Mouse (Mus musculus) 416B (cell line): ENCODE results near the gene Endou.
"Not testable (repeated sequence)": the region's sequence is repeated elsewhere in the genome, so short reads cannot be mapped to it uniquely, and the experiment has no call there.

Source experiments
- DNase-seq: peaks from one replicate; pipeline ENCODE4 v3.0.0; 2011; ENCODE audit warnings: low read depth

Endou gene

DNA sequence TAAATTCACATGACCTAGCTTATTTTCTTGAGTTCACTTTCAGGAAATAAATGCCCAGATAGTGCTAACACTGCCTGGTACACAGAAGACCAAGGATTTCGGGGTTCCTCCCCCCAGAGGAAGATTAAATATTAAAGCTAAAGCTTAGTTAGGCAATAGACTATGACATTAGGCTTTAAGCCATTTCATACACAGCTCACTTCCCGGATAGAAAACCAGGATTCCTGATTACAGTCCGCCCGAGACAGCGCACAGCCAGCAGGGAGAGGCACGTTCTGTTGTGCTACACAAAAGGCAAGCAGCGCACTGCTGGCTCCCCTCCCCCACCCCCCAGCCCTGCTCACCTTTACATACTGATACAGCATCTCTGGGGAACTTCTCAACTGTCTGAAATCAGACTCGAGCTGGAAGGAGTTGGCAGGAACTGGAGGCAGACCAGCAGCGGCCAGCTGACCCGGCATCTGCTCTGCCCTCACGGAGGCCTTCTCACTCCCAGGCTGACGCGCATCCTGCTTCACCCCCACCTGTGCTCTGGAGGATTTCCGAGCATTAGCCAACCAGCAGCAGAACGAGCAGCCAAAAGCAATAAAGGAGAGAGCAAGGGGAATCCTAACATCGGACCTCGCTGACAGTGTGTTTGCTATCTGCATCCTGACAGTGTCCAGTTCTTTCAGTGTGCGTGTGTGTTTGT is 51.0 kb downstream of the Endou start:
- DNase-seq = no peak

DNA sequence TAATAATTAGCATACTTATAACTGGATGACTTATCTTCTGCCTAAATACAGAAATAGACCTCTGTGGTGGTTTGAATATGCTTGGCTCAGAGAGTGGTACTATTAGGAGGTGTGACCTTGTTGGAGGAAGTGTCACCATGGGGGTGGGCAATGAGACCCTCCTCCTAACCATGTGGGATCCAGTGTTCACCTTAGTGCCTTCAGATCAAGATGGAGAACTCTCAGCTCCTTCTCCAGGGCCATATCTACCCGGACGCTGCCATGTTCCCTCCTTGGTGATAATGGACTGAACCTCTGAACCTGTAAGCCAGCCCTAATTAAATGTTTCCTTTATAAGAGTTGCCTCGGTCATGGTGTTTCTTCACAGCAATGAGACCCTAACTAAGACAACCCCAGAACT is 53.8 kb downstream of the Endou start:
- no peak for DNase-seq

DNA sequence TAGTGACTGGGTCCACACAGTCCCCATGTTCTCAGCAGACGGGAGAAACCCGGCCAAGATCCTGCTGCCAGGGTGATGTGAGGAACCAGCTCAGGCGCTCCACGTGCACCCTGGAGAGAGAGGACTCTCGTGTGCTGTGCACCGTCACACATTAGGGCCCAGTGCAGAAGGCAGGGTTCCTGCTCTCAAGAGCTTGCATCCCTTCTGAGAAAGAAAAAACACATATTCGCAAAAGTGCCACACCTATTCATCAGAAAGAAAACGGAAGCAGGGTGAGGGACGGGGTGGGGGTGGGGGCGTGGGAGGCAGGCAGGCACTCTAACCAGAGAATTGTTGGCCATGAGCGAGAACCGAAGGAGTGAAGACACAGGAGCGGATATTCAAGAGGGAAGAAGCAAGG is 55.2 kb downstream of the Endou start:
- DNase-seq = no peak

DNA sequence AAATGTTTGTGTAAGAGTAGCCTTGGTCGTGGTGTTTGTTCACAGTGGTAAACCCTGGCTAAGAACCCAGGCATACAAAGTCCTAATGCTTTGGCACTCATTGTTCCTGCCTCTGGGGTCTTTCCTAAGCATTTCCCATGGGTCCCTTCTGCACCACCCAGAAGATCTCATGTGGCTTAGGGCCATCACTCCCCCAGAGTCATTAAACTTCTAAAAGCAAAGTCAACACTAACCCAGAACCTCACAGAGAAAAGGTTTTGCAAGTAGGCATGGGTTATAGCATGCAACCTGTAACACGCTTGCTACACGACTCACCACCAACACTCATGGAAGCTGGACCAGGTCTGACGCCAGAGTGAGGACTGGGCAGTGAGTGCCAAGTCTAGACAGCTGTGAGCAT is 56.7 kb downstream of the Endou start:
- no peak for DNase-seq

DNA sequence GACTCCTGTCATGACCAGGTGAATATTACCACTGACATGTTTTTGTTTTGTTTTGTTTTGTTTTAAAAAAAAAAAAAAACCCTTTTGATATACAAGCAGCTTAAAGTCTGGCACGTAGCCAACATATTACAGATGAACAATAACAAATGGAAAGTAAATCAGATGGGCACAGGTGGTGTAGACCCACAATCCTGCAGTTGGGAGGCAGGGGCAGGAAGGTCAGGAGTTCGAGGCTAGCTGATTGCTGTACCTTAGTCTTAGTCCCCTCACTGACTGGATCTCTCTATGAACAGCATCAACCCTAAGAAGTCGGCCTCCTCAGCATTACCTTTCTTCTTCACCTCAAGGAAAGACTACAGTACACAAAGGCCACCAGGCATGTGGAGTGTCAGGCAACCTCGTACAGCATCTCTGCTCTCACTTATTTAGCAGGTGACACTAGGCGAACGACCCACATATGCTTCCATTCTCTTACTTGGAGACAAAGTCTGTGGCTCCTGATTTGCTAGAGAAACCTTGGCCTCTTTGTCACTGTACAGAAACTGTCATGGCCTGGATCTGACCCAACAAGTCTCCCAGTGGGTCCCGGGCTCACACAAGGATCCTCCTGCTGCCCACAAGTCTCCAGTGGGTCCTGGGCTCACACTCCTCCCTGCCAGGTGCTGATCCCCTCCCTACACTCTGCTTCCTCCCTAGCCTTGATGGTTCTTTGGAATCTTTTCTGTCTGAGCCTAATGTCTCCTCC is 57.7 kb downstream of the Endou start:
- no peak for DNase-seq

DNA sequence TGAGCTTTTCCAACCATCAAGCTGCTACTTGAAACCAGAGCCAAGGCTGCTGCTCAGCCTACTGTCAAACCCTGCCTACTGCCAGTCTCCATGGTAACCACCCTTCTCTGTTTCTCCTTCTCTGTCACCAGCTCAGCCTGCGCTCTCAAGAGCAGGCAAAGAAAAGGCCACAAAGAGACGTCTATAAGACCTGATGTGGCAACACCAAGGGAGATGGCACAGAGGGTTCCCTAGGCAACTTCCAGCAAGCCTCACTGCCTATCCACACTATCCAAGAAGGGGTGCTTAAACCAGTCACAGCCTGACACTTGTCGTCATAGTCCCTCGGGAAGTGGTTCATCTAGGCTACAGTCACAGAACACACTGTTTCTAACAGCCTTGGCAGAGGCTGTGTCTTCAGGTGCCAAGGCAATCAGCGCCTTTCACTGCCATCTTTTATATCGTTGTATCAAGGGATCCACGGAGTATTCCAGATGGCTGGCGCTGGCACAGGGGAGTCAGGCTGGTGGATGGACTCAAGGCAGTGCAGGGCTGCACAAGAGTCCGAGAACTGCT is 58.9 kb downstream of the Endou start:
- no peak for DNase-seq

DNA sequence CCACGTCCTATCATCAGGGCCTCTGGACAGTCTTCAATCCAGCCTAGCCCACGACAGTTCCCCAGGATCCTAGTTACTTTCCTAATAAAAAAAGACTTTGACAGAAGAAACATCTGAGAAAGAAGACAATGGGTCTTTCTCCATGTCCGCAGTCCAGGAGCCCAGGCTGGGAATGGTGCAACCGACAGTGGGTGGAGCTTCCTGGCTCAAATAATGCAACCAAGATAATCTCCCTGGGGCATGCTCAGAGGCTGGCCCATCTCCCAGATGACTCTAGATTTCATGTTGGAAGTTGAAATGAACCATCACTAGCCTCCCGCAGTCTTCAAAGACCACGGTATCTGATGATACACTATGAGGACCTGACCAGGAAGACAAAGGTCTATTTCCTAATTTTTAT is 60.6 kb downstream of the Endou start:
- no peak for DNase-seq

DNA sequence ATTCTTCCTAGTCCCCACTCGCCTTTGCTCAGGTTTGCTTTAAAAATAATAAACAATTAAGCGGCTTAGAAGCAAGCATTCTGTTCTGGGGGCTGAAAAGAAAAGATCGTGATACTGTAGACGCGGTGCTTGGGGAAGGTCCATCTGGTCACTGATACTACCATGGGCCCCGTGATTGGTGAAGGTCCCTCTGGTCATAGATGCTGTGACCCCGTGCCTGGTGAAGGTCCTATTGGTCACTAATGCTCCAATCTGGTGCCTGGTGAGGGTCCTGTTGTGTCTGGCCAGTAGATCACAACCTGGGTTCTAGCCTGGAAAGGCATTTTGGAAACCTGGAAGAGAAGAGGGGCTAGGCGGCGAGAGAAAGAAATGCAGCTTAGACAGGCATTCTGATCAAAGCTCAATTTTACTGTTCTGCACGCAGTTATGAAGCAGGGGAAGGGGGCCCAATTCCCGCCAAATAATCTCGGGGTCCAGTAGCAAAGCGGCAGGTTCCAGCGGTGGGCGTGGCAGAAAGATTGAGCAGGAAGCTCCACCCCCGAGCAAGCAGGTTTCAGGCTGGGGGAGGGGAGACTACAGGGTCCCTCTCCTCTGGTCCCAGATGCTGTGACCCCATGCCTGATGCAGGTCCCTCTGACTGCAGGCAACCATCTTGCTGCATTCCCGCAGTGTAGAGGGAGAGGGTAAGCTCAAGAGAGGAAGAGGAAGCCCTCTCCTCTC is 62.8 kb downstream of the Endou start:
- not testable (repeated sequence) for DNase-seq

DNA sequence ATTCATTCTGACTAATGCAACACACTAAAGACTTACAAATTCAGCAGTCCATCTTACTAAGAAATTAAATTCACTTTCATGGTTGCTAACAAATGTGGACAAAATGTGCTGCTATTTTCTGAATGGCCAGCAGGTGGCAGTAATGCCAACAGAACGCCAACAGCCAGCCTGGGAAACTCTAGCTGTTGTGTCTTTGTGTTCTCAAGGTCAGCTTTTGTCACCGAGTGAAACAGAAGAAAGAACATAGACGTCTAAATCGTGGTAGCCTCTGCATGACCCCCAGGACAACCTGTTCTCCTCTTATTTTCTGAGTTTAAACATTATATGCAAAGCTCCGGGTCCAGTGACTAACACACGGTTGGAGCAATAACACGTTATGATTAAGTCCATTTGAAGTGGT is 63.7 kb downstream of the Endou start:
- peak; percentile 89 for DNase-seq

DNA sequence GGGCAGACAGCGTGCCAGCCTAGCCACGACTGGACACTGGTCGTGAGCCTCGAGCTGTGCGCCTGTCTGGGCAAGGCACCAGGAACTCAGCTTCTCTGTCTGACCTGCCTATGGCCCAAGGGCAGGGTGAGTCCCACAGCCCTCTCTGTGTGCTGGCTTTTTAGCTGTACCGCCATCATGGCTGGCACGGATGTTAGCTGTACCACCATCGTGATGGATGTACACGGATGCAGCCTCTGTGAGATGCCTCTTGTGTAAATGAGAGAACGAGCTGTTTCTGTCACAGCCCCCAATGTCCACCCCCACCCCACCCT is 64.7 kb downstream of the Endou start:
- DNase-seq = no peak

DNA sequence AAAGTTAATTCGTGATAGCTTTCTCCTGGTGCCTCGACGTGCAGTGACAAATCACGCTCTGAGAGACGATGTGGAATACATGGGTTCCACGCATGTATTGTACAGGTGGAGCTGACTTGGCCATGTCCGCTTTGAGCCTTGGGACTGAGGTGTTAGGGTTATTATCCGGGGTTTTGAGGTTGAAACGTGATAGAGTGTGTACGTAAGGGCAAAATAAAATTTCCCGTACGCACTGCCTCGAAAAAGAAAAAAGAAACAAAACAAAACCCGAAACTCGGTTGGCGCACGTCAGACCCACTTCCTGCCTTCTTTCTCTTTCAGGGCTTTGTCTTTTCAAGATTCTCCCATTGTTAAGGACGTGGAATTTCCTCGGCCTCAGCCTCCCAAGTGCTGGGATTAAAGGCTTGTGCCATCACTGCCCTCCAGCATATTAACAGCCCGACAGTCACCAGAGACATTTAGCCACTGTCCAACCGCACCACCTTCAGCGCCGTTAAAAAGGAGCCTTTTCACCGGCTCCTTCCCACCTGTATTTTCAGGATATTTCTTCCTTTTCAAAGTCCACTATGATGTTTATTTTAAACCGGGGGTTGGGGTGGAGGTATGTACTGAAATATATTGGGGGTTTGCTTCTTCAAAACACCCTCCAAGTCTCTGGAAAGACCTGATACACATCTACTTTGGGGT is 65.2 kb downstream of the Endou start:
- DNase-seq = no peak

DNA sequence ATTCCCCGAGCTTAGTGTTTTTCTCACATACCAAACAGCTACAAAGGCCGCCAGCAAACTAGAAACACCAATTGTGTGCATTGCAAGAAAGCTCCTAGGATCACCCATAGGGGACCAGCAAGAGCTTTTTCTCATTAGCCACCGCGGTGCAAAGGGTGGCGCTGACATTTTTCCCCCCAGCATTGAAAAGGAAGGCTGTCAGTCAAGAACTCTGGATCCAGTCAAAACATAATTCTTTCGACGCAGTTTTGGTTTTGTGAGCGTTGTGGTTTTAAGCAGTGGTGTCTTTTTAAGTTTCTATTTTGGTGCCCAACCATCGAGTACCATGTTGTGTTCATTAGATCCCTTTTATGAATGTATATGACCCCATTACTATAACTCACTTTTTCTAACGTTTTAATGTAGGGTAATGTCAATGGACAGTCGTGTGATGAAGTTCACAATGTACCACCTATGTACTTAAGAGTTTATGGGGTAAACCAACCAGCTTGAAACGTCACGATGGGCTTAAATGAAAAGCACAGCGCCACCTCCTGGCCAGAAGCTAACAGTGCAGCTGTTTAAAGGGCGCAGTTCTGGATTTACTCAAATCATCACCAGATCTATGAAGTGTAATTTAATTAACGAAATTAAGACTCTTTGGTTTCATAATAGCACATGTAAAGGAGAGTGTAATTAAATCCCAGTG is 66.0 kb downstream of the Endou start:
- peak; percentile 86 for DNase-seq

DNA sequence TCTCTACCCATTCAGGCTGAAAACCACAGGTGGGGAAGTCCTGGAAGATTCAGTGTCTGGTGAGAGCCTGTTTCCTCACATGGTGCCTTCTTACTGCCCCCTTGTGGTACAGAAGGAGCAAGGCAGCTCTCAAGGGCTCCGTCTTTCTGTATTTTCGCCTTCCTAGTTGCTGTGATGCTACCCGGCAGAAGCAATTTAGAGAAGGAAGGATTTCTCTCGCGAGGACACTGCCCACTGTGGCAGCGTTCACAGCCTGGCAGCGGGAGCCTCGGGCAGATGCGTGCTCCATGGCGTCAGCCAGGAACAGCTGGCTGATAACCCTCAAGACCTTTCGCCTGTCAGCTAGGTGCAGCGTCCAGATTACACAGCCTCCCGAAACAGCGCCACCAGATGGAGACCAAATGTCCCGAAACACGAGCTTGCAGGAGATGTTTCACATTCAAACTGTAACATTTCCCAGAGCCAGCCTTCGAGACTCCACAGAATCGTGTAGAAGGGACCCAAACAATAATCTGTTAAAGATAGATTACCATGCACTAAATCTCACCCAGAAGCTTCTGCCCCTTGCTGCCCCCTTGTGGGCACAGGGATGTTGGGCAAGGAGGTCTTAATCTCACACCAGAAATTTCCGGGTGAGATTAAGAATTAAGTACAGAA is 67.3 kb downstream of the Endou start:
- DNase-seq = peak; percentile 89
